Mouse (Mus musculus) hindbrain, embryonic 11.5 days (tissue): ENCODE data around the gene Ikbkg. TPM values are rescaled to one million over a fixed set of nuclear protein-coding genes. Genes with fewer than 3 reads are reported as not detected.

Experiments used
- polyA plus RNA-seq: library from polyadenylated mRNA; unstranded; fragments of >200 nt; fragmentation: Nextera tagmentation; extraction: Ambion mirVana; gene quantifications from 2 replicates; pipeline ENCODE4 v1.2.1, GENCODE M21; 2014

Gene Ikbkg
- polyA plus RNA-seq, 1 experiment from 2014 or later: 25.4 TPM

Other genes starting within 250 kb of the Ikbkg start
- gene Tex28, start 225.5 kb upstream of the Ikbkg start, polyA plus RNA-seq: not detected in 2 replicates
- gene Tktl1, start 216.0 kb upstream of the Ikbkg start, polyA plus RNA-seq: 0.20 TPM in 1 of 2 replicates, not detected in the other
- 181 and 196 TPM in 2 replicates for gene Flna, start 143.5 kb upstream of the Ikbkg start, polyA plus RNA-seq
- 22.6 and 27.4 TPM in 2 replicates for gene Emd, start 138.6 kb upstream of the Ikbkg start, polyA plus RNA-seq
- gene Rpl10, start 122.5 kb upstream of the Ikbkg start, polyA plus RNA-seq: 724 and 770 TPM in 2 replicates
- 57.0 and 58.3 TPM in 2 replicates for gene Taz, start 111.4 kb upstream of the Ikbkg start, polyA plus RNA-seq
- 4.5 TPM in 2 replicates for gene Dnase1l1, start 111.0 kb upstream of the Ikbkg start, polyA plus RNA-seq
- 91.7 and 121 TPM in 2 replicates for gene Atp6ap1, start 96.2 kb upstream of the Ikbkg start, polyA plus RNA-seq
- gene Gdi1, start 88.3 kb upstream of the Ikbkg start, polyA plus RNA-seq: 490 and 535 TPM in 2 replicates
- 60.6 and 67.3 TPM in 2 replicates for gene Fam50a, start 80.3 kb upstream of the Ikbkg start, polyA plus RNA-seq
- gene Plxna3, start 64.2 kb upstream of the Ikbkg start, polyA plus RNA-seq: 19.2 and 22.3 TPM in 2 replicates
- gene Lage3, start 39.7 kb upstream of the Ikbkg start, polyA plus RNA-seq: 103 and 105 TPM in 2 replicates
- 68.6 and 69.9 TPM in 2 replicates for gene Ubl4a, start 20.1 kb upstream of the Ikbkg start, polyA plus RNA-seq
- gene Slc10a3, start 19.9 kb upstream of the Ikbkg start, polyA plus RNA-seq: 7.4 and 7.7 TPM in 2 replicates
- 26.9 and 29.0 TPM in 2 replicates for gene Fam3a, start within 50 bp of the Ikbkg start, polyA plus RNA-seq
- 54.9 and 56.5 TPM in 2 replicates for gene G6pdx, start 35.9 kb downstream of the Ikbkg start, polyA plus RNA-seq
- not detected in 2 replicates for gene Gm6880, start 88.1 kb downstream of the Ikbkg start, polyA plus RNA-seq
- not detected in 2 replicates for gene Olfr1326-ps1, start 181.6 kb downstream of the Ikbkg start, polyA plus RNA-seq
- gene Olfr1325, start 199.4 kb downstream of the Ikbkg start, polyA plus RNA-seq: not detected in 2 replicates